Mouse (Mus musculus): ENCODE measurements around the gene Tmem262. TPM values are rescaled to one million over a fixed set of nuclear protein-coding genes. Genes with fewer than 3 reads are reported as not detected.
A peak's percentile ranks its signal among the peaks of the same experiment; 100 is the strongest.

The Tmem262 gene
- polyA plus RNA-seq, 1 experiment: not detected

DNA sequence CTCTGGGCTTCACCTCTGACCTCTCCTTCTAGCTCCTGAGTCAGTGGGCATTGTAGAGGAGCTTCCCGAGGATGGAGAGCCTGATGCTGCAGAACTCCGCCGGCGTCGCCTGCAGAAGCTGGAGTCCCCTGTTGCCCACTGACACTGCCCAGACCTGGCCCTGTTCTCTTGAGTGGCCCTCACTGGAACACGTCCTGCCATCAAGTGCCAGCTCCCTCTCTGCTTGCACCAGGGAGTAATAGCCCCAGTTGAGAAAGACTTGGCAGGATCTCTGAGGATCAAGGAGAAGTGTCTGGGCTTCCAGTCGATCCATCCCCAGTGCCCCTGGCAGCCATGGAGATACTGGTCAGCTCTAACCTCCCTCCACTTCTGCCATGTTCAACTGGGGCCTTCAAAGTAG, 27.3 kb upstream of the Tmem262 start:
- Histone ChIP-seq H3K4me1 (ENCODE audit: control insufficient read depth, insufficient read depth, insufficient read length, low read length) (peaks cover 3% of the 10 kb centered on the region; the same call in 1 of the 2 replicates), H3K27ac (replicated peaks; ENCODE audit: low read depth, low read length) (no peak overlapping the region), H3K4me3 (ENCODE audit: insufficient read depth, low read depth, low read length) (no peak overlapping the region)

GRCm38 (mm10) chr19:6054296-6054695, 25.5 kb upstream of the Tmem262 start:
- Histone ChIP-seq H3K4me1 (ENCODE audit: control insufficient read depth, insufficient read depth, insufficient read length, low read length) (no peaks in the 10 kb centered on the region; the same call in 1 of the 2 replicates), H3K4me3 (ENCODE audit: insufficient read depth, low read depth, low read length) (no peak overlapping the region), H3K27ac (replicated peaks; ENCODE audit: low read depth, low read length) (no peak overlapping the region)

DNA sequence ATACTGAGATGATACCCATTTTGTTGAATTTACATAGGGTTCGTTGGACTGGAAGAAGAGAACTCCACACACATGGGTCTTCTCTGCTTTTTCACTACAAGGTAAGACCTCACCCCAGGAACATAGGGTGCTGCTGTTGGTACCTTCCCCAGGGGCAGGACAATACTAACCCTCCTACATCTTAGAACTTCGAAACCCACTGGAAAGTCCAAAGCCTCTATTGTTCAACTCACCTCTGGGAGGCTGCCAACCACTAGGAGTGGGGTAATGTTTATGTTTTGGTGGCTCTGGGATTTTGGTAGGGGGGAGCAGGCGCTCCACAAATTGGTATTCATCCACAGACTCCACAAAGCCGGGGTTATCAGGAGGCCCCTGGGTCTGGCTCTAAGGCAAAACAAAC, 23.1 kb upstream of the Tmem262 start:
- peak overlapping the region; percentile 84 for H3K4me3 ChIP-seq (ENCODE audit: insufficient read depth, low read depth, low read length)
- no peaks in the 10 kb centered on the region; the same call in none of the 2 replicates for H3K4me1 ChIP-seq (ENCODE audit: control insufficient read depth, insufficient read depth, insufficient read length, low read length)
- no peak overlapping the region for H3K27ac ChIP-seq (replicated peaks; ENCODE audit: low read depth, low read length)

DNA sequence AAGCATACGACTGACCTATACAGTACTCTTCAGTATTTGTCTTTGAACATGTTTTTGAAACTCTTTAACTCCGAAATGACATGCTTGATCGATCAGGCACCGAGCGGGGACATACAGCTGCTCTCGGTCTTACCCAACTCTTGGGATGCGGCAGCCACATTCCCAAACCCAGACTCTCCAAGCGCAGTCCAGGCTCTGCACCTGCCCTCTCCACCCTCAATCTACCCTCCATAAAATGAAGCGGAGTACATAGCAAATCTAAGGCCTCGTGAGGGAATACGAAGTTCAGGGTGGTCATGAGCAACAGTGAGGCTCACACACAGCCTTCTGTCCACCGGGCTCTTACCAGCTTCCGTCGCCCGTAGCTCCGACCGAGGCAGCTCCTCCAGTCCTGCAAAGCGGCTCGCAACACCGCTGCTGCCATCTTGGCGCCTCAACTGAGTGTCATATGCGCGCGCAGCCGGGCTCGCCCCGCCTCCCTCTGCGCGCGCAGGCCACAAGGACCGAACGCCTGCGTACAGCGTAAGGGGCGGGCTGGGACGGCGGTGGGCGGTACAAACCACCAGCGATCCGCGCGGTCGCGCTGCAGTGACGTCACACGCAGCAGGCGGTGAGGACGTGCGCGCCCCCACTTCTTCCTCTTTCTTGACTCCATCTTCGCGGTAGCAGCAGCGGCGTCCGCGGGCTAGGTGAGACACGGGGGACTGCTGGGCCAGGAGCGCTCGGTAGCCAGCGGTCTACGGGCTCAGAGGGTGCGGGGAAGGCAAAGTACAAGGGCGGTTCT, 22.3 kb upstream of the Tmem262 start, which contains the start of the genes Mrpl49 and Fau:
TSS of gene Mrpl49 (minus strand) at position 473 of the 784 bp plus-strand sequence.
TSS of gene Fau (plus strand) at position 532 of the 784 bp plus-strand sequence.
- peaks cover 6% of the 10 kb centered on the region for H3K4me1 ChIP-seq (ENCODE audit: control insufficient read depth, insufficient read depth, insufficient read length, low read length)
- peak within 1 kb of the TSS; percentile 89 for H3K27ac ChIP-seq (replicated peaks; ENCODE audit: low read depth, low read length)
- peak within 1 kb of the TSS; percentile 94 for H3K4me3 ChIP-seq (ENCODE audit: insufficient read depth, low read depth, low read length)

GRCm38 (mm10) chr19:6058513-6058912, 21.3 kb upstream of the Tmem262 start:
- peak overlapping the region; percentile 89 for H3K27ac ChIP-seq (replicated peaks; ENCODE audit: low read depth, low read length)
- peaks cover 7% of the 10 kb centered on the region for H3K4me1 ChIP-seq (ENCODE audit: control insufficient read depth, insufficient read depth, insufficient read length, low read length)
- H3K4me3 ChIP-seq (ENCODE audit: insufficient read depth, low read depth, low read length): peak overlapping the region; percentile 94

DNA sequence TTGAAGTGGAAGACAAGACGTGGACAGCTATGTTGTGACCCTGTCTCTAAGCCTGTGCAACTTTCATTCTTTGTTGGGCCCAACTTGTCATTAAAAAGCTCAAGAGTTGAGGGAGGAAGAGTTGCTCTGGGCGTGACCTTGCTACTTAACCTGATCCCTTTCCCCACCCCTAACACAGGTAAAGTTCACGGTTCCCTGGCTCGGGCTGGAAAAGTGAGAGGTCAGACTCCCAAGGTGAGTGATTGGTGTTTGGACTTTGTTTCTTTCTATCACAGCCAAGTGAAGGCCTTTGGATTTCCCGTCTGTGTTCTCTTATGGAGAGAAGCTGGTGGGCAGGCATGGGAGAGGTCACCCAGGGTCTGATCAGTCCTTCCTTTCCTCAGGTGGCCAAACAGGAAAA, 20.9 kb upstream of the Tmem262 start:
- peak overlapping the region; percentile 3; the same call in 1 of the 2 replicates for H3K27ac ChIP-seq (replicated peaks; ENCODE audit: low read depth, low read length)
- H3K4me3 ChIP-seq (ENCODE audit: insufficient read depth, low read depth, low read length): peak overlapping the region; percentile 94
- H3K4me1 ChIP-seq (ENCODE audit: control insufficient read depth, insufficient read depth, insufficient read length, low read length): peaks cover 7% of the 10 kb centered on the region

DNA sequence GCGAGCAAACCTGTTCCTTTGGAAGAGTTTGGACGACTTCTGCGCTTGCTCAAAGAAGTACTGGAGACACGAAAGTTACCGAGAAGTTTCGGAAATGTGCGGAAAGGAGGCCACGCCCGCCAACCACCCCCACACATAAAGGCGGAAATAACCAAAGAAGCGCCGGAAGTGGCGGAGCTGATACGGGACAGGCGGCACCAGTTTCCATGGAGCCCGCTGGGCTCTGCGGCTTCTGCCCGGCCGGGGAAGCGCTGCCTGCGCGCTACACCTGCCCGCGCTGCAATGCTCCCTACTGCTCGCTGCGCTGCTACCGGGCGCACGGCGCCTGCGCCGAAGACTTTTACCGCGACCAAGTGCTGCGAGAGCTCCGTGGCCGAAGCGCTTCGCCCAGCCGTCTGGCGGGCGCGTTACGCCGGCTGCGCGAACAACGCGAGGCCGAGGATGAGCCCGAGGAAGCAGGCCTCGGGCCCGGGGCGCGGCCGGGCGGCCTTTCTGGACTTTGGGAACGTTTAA, 18.8 kb upstream of the Tmem262 start, which contains the start of gene Znhit2:
TSS of gene Znhit2 (plus strand) at position 172 of the 513 bp plus-strand sequence.
- Histone ChIP-seq H3K4me1 (ENCODE audit: control insufficient read depth, insufficient read depth, insufficient read length, low read length) (peaks cover 7% of the 10 kb centered on the region), H3K27ac (replicated peaks; ENCODE audit: low read depth, low read length) (peak within 1 kb of the TSS; percentile 53), H3K4me3 (ENCODE audit: insufficient read depth, low read depth, low read length) (peak within 1 kb of the TSS; percentile 90)

DNA sequence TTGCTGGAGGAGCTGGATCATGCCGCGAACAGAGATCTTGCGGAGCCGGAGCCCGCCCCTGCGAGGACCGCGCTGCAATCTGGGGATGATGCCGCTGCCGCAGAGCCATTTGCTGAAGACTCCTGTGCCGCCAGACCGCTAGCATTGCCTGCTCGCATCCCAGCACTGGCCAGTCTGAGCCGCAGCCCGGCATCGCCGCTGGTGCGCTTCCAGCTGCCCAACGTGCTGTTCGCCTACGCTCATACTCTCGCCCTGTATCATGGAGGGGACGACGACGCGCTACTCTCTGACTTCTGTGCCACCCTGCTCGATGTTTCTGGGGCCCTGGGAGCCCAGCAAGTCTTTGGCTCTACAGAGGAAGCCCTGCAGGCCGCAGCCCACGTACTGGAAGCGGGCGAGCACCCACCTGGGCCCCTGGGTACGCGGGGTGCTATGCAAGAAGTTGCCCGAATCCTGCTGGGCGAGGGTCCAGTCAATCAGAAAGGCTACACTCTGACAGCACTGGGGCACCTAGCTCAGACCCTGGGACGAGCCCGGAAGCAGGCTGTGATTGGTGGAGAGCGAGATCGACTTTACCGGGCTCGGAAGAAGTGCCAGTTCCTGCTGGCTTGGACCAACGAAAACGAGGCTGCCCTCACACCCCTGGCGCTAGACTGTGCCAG, 18.1 kb upstream of the Tmem262 start:
- Histone ChIP-seq H3K4me3 (ENCODE audit: insufficient read depth, low read depth, low read length) (peak overlapping the region; percentile 90), H3K27ac (replicated peaks; ENCODE audit: low read depth, low read length) (0 out of 2 replicates have a peak overlapping the region, but pooled peaks have one; percentile 53), H3K4me1 (ENCODE audit: control insufficient read depth, insufficient read depth, insufficient read length, low read length) (peaks cover 9% of the 10 kb centered on the region)

DNA sequence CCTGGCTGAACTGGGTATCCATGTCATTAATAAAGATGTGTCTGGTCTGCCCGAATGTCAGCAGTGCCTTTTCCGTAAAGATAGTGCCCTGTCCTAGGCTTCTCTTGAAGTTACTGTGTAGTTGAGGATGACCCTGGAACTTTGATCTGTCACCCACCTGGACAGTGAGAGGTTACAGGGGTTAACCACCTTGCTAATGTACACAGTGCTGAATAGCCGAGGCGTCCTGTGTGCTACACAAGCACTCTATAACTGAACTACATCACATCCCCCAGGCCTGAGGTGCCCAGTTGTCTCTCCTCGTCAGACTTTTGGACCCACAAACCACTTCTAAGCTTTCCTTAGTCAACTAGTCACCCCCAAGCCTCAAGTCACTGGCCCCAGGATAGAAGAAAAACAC, 17.4 kb upstream of the Tmem262 start:
- Histone ChIP-seq H3K27ac (replicated peaks; ENCODE audit: low read depth, low read length) (no peak overlapping the region), H3K4me1 (ENCODE audit: control insufficient read depth, insufficient read depth, insufficient read length, low read length) (peaks cover 13% of the 10 kb centered on the region), H3K4me3 (ENCODE audit: insufficient read depth, low read depth, low read length) (peak overlapping the region; percentile 90)

DNA sequence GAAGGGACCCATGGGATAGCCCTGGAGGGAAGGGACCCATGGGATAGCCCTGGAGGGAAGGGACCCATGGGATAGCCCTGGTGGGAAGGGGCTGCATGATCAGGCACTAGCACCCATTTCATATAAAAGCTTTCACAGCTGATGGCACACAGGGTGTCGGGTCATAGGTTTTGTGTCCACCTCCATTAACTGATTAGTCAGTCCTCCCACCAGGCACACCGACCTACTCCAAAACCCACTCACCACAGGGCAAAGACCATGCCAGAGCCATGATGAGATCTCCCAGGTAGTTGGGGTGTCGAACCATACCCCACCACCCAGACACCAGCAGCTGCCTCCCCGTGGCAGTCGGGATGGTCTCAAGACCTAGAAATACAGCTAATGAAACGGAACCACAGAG, 16.8 kb upstream of the Tmem262 start:
- Histone ChIP-seq H3K4me1 (ENCODE audit: control insufficient read depth, insufficient read depth, insufficient read length, low read length) (peaks cover 13% of the 10 kb centered on the region), H3K27ac (replicated peaks; ENCODE audit: low read depth, low read length) (no peak overlapping the region), H3K4me3 (ENCODE audit: insufficient read depth, low read depth, low read length) (no peak overlapping the region)

- Histone ChIP-seq H3K4me1 (ENCODE audit: control insufficient read depth, insufficient read depth, insufficient read length, low read length) (peaks cover 13% of the 10 kb centered on the region), H3K4me3 (ENCODE audit: insufficient read depth, low read depth, low read length) (peak overlapping the region; percentile 58; the same call in 1 of the 2 replicates), H3K27ac (replicated peaks; ENCODE audit: low read depth, low read length) (no peak overlapping the region)
Observed at GRCm38 (mm10) chr19:6066571-6066970, 13.3 kb upstream of the Tmem262 start.

- Histone ChIP-seq H3K27ac (replicated peaks; ENCODE audit: low read depth, low read length) (no peak overlapping the region), H3K4me3 (ENCODE audit: insufficient read depth, low read depth, low read length) (peak overlapping the region; percentile 58), H3K4me1 (ENCODE audit: control insufficient read depth, insufficient read depth, insufficient read length, low read length) (peaks cover 10% of the 10 kb centered on the region)
Observed at GRCm38 (mm10) chr19:6067011-6067723, 12.7 kb upstream of the Tmem262 start.

DNA sequence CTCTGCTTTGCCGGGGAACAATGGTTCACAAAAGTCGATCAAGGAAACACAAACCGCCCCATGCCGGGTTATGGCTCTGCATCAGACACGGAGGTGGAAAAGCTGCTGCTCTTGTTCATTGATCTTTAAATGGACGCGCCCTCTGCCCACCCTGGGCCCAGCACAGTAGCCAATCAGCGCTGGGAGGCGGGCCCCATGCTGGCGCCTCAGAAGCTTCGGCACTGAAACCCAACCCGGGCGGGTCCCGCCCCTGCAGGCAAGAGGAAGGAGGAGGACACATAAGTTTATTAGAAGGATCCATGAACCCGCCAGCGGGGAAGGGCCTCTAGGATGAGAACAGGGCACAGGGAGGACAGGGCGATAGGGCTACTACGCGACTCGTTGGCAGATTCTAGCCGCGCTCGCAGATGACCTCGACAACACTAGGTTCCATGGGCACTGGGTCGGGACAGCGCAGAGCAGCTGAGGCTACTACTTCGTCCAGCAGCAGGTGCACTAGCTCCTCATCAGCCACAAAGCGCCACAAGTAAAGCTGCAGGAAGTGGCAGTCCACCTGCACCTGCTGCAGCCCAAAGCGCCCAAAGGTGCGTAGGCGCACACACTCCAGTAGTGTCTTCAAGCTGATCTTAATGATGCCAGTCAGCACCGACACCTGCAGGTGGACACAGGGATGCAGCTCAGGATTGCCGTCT, 12.0 kb upstream of the Tmem262 start, which contains the start of gene Tm7sf2:
TSS of gene Tm7sf2 (minus strand) at position 650 of the 692 bp plus-strand sequence.
- Histone ChIP-seq H3K4me1 (ENCODE audit: control insufficient read depth, insufficient read depth, insufficient read length, low read length) (peaks cover 6% of the 10 kb centered on the region), H3K27ac (replicated peaks; ENCODE audit: low read depth, low read length) (no peak within 1 kb of the TSS), H3K4me3 (ENCODE audit: insufficient read depth, low read depth, low read length) (peak within 1 kb of the TSS; percentile 58)

- H3K4me3 ChIP-seq (ENCODE audit: insufficient read depth, low read depth, low read length): no peak overlapping the region
- H3K27ac ChIP-seq (replicated peaks; ENCODE audit: low read depth, low read length): no peak overlapping the region
Observed at GRCm38 (mm10) chr19:6068951-6069350, 10.9 kb upstream of the Tmem262 start.

More at GRCm38 (mm10) chr19:6068951-6069350, 10.9 kb upstream of the Tmem262 start:
- peaks cover 6% of the 10 kb centered on the region; the same call in 1 of the 2 replicates for H3K4me1 ChIP-seq (ENCODE audit: control insufficient read depth, insufficient read depth, insufficient read length, low read length)

Data from brown adipose tissue, adult 24 weeks (tissue).